Mouse (Mus musculus): Measurements from ENCODE around the gene Cd79b.
"Not testable (repeated sequence)": the region's sequence is repeated elsewhere in the genome, so short reads cannot be mapped to it uniquely, and the experiment has no call there.

DNA sequence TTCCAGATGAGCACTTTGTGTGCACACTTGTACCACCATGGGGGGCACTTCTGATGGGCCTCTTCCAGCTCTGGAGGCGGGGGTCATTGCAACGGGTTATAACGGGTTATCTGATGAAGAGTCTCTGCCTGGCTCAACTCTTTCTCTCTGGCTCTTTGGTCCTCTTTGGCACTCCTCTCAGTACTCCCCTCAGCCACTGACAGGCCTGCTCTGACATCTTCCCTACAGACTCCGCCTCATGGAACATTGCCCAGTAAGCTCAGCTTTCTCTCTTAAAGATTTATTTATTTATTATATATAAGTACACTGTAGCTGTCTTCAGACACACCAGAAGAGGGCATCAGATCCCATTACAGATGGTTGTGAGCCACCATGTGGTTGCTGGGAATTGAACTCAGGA, 24.8 kb upstream of the Cd79b start:
- TF ChIP-seq MAX (IDR thresholded peaks at IDR 0.05; ENCODE audit: low read length); CTCF (conservative IDR thresholded peaks at IDR 0.05 in 1 of 2, IDR thresholded peaks at IDR 0.05 in 1 of 2; ENCODE audit: low read depth in 2 of 2, low read length in 2 of 2); MEF2A (IDR thresholded peaks at IDR 0.05; ENCODE audit: borderline replicate concordance, low read depth, low read length); POLR2A (IDR thresholded peaks at IDR 0.05; ENCODE audit: low read depth, low read length): not testable (repeated sequence)
